Mouse (Mus musculus): ENCODE measurements around the gene Apold1.

DNA sequence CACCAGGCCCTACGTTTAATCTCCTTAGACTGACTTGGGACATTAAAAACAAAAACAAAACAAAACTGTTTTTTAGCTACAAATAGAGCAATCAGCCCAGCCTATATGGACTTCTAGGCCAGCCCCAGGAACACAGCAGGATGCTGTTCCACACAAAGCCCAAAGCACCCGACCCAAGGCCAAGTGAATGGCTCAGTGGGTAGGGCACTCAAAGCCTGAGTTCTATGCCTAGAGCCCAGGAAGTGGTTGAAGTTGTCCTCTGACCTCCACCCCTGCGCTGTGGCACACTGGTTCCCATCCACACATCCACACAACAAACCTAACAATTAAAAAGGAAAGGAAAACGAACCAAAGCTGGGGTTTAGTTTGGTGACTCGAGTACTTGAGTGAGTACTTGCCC, 20.2 kb upstream of the Apold1 start:
- no peak for TF ChIP-seq CTCF (IDR thresholded peaks at IDR 0.05; ENCODE audit: low read depth, low read length)
- no peak for TF ChIP-seq POLR2A (IDR thresholded peaks at IDR 0.05; ENCODE audit: extremely low read depth, insufficient read depth, low read length)

All from liver, adult 2 months (tissue).